Mouse (Mus musculus) midbrain, embryonic 14.5 days (tissue): ENCODE results near the gene Il25. TPM values are rescaled to one million over a fixed set of nuclear protein-coding genes. Genes with fewer than 3 reads are reported as not detected.
"Not testable (repeated sequence)": the region's sequence is repeated elsewhere in the genome, so short reads cannot be mapped to it uniquely, and the experiment has no call there.

Experiments used
- ATAC-seq: fragments of 200-750 bp; cut with Nextera tagmentation; 2 replicates; pipeline ENCODE4 v1.8.0; 2017; ENCODE audit warnings: moderate number of reproducible peaks, moderate library complexity; ENCODE audit not compliant: low FRiP score, low TSS enrichment
- DNase-seq: peaks from one replicate; pipeline ENCODE4 v3.0.0-alpha.2; 2015
- H3K27ac ChIP-seq: fragments of 300-500 bp; sonication (generic); replicated peaks from 2 replicates; pipeline ENCODE4 v1.5.1; 2014; ENCODE audit warnings: mild to moderate bottlenecking, low read depth, low read length, moderate library complexity
- H3K27me3 ChIP-seq: fragments of 300-500 bp; sonication (generic); 2 replicates; pipeline ENCODE4 v1.6.1; 2014; ENCODE audit warnings: low read length, control low read depth, mixed read lengths; ENCODE audit not compliant: control insufficient read depth, insufficient read depth
- H3K36me3 ChIP-seq: fragments of 300-500 bp; sonication (generic); 2 replicates; pipeline ENCODE4 v1.6.1; 2014; ENCODE audit warnings: low read length, control low read depth; ENCODE audit not compliant: control insufficient read depth, insufficient read depth
- H3K4me1 ChIP-seq: fragments of 300-500 bp; sonication (generic); 2 replicates; pipeline ENCODE4 v1.6.1; 2014; ENCODE audit warnings: mild to moderate bottlenecking, antibody characterized with exemption, low read length, control low read depth; ENCODE audit not compliant: control insufficient read depth, insufficient read depth
- H3K4me2 ChIP-seq: fragments of 300-500 bp; sonication (generic); 2 replicates; pipeline ENCODE4 v1.6.1; 2014; ENCODE audit warnings: mild to moderate bottlenecking, low read length, moderate library complexity
- H3K4me3 ChIP-seq: fragments of 300-500 bp; sonication (generic); replicated peaks from 2 replicates; pipeline ENCODE4 v1.5.1; 2014; ENCODE audit warnings: low read depth, low read length
- H3K9ac ChIP-seq: fragments of 300-500 bp; sonication (generic); replicated peaks from 2 replicates; pipeline ENCODE4 v1.6.1; 2014; ENCODE audit warnings: mild to moderate bottlenecking, low read length, moderate library complexity
- H3K9me3 ChIP-seq: fragments of 300-500 bp; sonication (generic); 2 replicates; pipeline ENCODE4 v1.6.1; 2016; ENCODE audit warnings: low read length, control low read depth, mixed read lengths; ENCODE audit not compliant: control insufficient read depth
- WGBS: fragments of 180-500 bp; shearing (Covaris S2); extraction: QIAGEN DNeasy Blood & Tissue Kit; methylation state at CpG from one replicate; pipeline ENCODE4 v1.1.7; 2014; 5-methylcytosine and 5-hydroxymethylcytosine counted together
- polyA plus RNA-seq: library from polyadenylated mRNA; unstranded; fragments of >200 nt; fragmentation: Nextera tagmentation; extraction: Ambion mirVana; gene quantifications from 2 replicates; pipeline ENCODE4 v1.2.1, GENCODE M21; 2014

The Il25 gene
- polyA plus RNA-seq, 1 experiment from 2014 or later = not detected

- Histone ChIP-seq H3K36me3 (no peaks in the 10 kb centered on the region), H3K4me3 (no peak overlapping the region), H3K4me1 (no peaks in the 10 kb centered on the region), H3K9me3 (no peaks in the 10 kb centered on the region), H3K27ac (no peak overlapping the region), H3K4me2 (no peak overlapping the region), H3K9ac (no peak overlapping the region), H3K27me3 (no peaks in the 10 kb centered on the region)
- WGBS = 89% methylated on average over 9 of the region's 9 CpGs
- no peak for DNase-seq
- ATAC-seq = no peak
Measured at GRCm38 (mm10) chr14:54956533-54956932, 24.0 kb downstream of the Il25 start.

GRCm38 (mm10) chr14:54958503-54958902, 26.0 kb downstream of the Il25 start:
- H3K9me3 ChIP-seq = no peaks in the 10 kb centered on the region
- WGBS = 81% methylated on average over 4 of the region's 4 CpGs
- no peaks in the 10 kb centered on the region for H3K27me3 ChIP-seq
- H3K4me2 ChIP-seq = no peak overlapping the region
- H3K27ac ChIP-seq = no peak overlapping the region
- H3K36me3 ChIP-seq = no peaks in the 10 kb centered on the region
- no peak overlapping the region for H3K9ac ChIP-seq
- H3K4me3 ChIP-seq = no peak overlapping the region
- no peaks in the 10 kb centered on the region for H3K4me1 ChIP-seq
- no peak for ATAC-seq
- no peak for DNase-seq

GRCm38 (mm10) chr14:54959197-54959596, 26.7 kb downstream of the Il25 start:
- H3K27me3 ChIP-seq = no peaks in the 10 kb centered on the region
- no peak overlapping the region for H3K4me3 ChIP-seq
- H3K9me3 ChIP-seq = no peaks in the 10 kb centered on the region
- 93% methylated on average over 3 of the region's 3 CpGs for WGBS
- no peak overlapping the region for H3K4me2 ChIP-seq
- H3K36me3 ChIP-seq = no peaks in the 10 kb centered on the region
- DNase-seq (no peak), ATAC-seq (no peak)
- no peak overlapping the region for H3K27ac ChIP-seq
- H3K9ac ChIP-seq = no peak overlapping the region
- H3K4me1 ChIP-seq = no peaks in the 10 kb centered on the region

GRCm38 (mm10) chr14:54959853-54960613, 27.5 kb downstream of the Il25 start:
- DNase-seq, H3K4me3 ChIP-seq: not testable (repeated sequence)
- WGBS = 93% methylated on average over 12 of the region's 12 CpGs

GRCm38 (mm10) chr14:54960769-54961168, 28.3 kb downstream of the Il25 start:
- H3K27me3 ChIP-seq = no peaks in the 10 kb centered on the region
- ATAC-seq = no peak
- no peak overlapping the region for H3K27ac ChIP-seq
- no peaks in the 10 kb centered on the region for H3K9me3 ChIP-seq
- no peaks in the 10 kb centered on the region for H3K4me1 ChIP-seq
- no peaks in the 10 kb centered on the region for H3K36me3 ChIP-seq
- H3K9ac ChIP-seq = no peak overlapping the region
- 68% methylated on average over 10 of the region's 10 CpGs for WGBS
- no peak overlapping the region for H3K4me3 ChIP-seq
- no peak overlapping the region for H3K4me2 ChIP-seq
- no peak for DNase-seq

More at GRCm38 (mm10) chr14:54959853-54960613, 27.5 kb downstream of the Il25 start:
- not testable (repeated sequence) for H3K4me1 ChIP-seq, H3K4me2 ChIP-seq, H3K27me3 ChIP-seq, ATAC-seq, H3K27ac ChIP-seq, H3K9me3 ChIP-seq, H3K36me3 ChIP-seq, H3K9ac ChIP-seq

- Histone ChIP-seq H3K4me3 (no peak overlapping the region), H3K36me3 (no peaks in the 10 kb centered on the region), H3K4me1 (no peaks in the 10 kb centered on the region), H3K27ac (no peak overlapping the region), H3K9ac (no peak overlapping the region), H3K4me2 (no peak overlapping the region), H3K9me3 (no peaks in the 10 kb centered on the region), H3K27me3 (no peaks in the 10 kb centered on the region)
- ATAC-seq = no peak
- WGBS = 90% methylated on average over 5 of the region's 5 CpGs
- DNase-seq = no peak
Measured at GRCm38 (mm10) chr14:54961487-54961886, 29.0 kb downstream of the Il25 start.

- H3K4me1 ChIP-seq = no peaks in the 10 kb centered on the region
- 89% methylated on average over 7 of the region's 7 CpGs for WGBS
- H3K9me3 ChIP-seq = no peaks in the 10 kb centered on the region
- no peak overlapping the region for H3K4me3 ChIP-seq
- H3K9ac ChIP-seq = no peak overlapping the region
- H3K27ac ChIP-seq = no peak overlapping the region
- no peaks in the 10 kb centered on the region for H3K36me3 ChIP-seq
- no peak overlapping the region for H3K4me2 ChIP-seq
- no peaks in the 10 kb centered on the region for H3K27me3 ChIP-seq
- ATAC-seq (no peak), DNase-seq (no peak)
Measured at GRCm38 (mm10) chr14:54962714-54963113, 30.2 kb downstream of the Il25 start.

GRCm38 (mm10) chr14:54963727-54964126, 31.2 kb downstream of the Il25 start:
- no peak for DNase-seq
- 87% methylated on average over 11 of the region's 11 CpGs for WGBS
- Histone ChIP-seq H3K36me3 (no peaks in the 10 kb centered on the region), H3K4me1 (no peaks in the 10 kb centered on the region), H3K4me3 (no peak overlapping the region), H3K27ac (no peak overlapping the region), H3K9ac (no peak overlapping the region), H3K4me2 (no peak overlapping the region), H3K9me3 (no peaks in the 10 kb centered on the region), H3K27me3 (no peaks in the 10 kb centered on the region)
- no peak for ATAC-seq

GRCm38 (mm10) chr14:54965044-54965443, 32.5 kb downstream of the Il25 start:
- Histone ChIP-seq H3K36me3 (no peaks in the 10 kb centered on the region), H3K27me3 (no peaks in the 10 kb centered on the region), H3K4me3 (no peak overlapping the region), H3K27ac (no peak overlapping the region), H3K4me1 (no peaks in the 10 kb centered on the region), H3K9me3 (no peaks in the 10 kb centered on the region), H3K9ac (no peak overlapping the region), H3K4me2 (no peak overlapping the region)
- ATAC-seq = no peak
- no peak for DNase-seq
- WGBS = 85% methylated on average over 15 of the region's 15 CpGs
